Mouse (Mus musculus): ENCODE results near the gene Atg2a. TPM values are rescaled to one million over a fixed set of nuclear protein-coding genes. Genes with fewer than 3 reads are reported as not detected.
A peak's percentile ranks its signal among the peaks of the same experiment; 100 is the strongest.

Atg2a gene
- polyA plus RNA-seq, 1 experiment from 2014 or later: 13.6 TPM

DNA sequence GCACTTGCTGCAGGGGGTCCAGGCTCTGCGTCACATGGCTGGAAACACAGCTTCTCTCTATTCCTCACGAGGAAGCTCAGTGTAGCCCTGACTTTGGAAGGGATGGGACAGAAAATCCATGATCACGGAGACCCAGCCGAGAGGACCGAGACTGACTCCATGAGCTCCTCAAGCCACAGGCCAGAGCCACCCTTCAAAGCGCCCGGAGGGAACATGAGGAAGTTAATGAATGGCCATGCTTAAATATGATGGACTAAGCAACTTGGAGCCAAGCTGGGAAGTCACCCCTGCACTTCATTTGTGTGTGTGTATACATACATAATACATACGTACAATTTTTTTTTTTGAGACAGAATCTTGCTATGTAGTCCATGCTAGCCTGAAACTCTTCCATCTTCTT is 29.7 kb downstream of the Atg2a start:
- 39% methylated on average over 8 of the region's 8 CpGs for WGBS
- DNase-seq (ENCODE audit: low spot score): no peak
- peaks cover 6% of the 10 kb centered on the region for H3K27me3 ChIP-seq (replicated peaks; ENCODE audit: low read depth, poor library complexity, severe bottlenecking)
- peaks cover 26% of the 10 kb centered on the region for H3K4me1 ChIP-seq
- no peaks in the 10 kb centered on the region for H3K36me3 ChIP-seq (replicated peaks)
- H3K4me3 ChIP-seq: peak overlapping the region; percentile 17; the same call in 1 of the 2 replicates
- no peak overlapping the region for H3K27ac ChIP-seq (replicated peaks)
- H3K9me3 ChIP-seq: no peaks in the 10 kb centered on the region

DNA sequence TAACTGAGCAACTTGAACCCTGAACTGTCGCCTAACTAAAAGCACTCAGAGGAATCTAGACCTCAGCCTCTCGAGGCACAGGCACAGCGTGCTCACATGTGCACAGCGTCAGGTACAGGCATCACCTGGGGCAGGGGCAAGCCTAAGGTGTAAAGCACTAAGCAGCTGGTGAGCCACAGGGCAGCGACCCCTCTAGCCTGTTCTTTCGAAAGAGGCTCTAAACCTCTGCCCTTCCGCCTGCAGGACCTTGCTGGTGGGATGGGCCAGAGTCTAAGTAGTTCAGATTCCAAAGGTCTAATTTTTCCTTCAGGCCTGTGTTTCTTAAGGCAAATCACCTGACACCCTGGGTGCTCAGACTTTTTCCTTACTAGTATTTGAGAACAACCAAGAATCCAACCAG is 30.6 kb downstream of the Atg2a start:
- H3K4me3 ChIP-seq: no peak overlapping the region
- H3K27ac ChIP-seq (replicated peaks): no peak overlapping the region
- H3K36me3 ChIP-seq (replicated peaks): no peaks in the 10 kb centered on the region
- no peaks in the 10 kb centered on the region for H3K9me3 ChIP-seq
- DNase-seq (ENCODE audit: low spot score): no peak
- WGBS: 66% methylated on average over 7 of the region's 7 CpGs
- H3K27me3 ChIP-seq (replicated peaks; ENCODE audit: low read depth, poor library complexity, severe bottlenecking): peaks cover 6% of the 10 kb centered on the region
- peaks cover 27% of the 10 kb centered on the region for H3K4me1 ChIP-seq

DNA sequence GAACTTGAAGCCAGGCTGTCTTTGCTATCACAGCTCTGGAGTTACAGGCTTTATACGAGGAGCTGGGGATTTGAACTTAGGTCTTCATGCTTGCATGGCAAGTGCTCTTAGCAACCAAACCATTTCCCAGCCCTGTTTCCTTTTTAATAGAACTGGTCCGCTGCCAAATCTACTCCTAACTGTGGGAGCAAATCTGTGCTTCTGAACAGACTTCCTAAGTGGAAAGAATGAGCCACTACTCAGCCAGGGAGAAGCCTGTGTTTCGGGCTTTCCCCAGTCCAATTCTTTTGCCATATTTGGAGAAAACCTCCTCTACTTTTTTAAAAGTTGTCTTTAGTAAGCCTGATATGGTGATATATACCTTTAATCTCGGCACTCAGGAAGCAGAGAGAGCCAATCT is 31.3 kb downstream of the Atg2a start:
- H3K27me3 ChIP-seq (replicated peaks; ENCODE audit: low read depth, poor library complexity, severe bottlenecking): peaks cover 6% of the 10 kb centered on the region
- no peak for DNase-seq (ENCODE audit: low spot score)
- no peaks in the 10 kb centered on the region for H3K9me3 ChIP-seq
- no peak overlapping the region for H3K4me3 ChIP-seq
- H3K36me3 ChIP-seq (replicated peaks): no peaks in the 10 kb centered on the region
- 83% methylated on average over 4 of the region's 4 CpGs for WGBS
- H3K4me1 ChIP-seq: peaks cover 33% of the 10 kb centered on the region
- H3K27ac ChIP-seq (replicated peaks): no peak overlapping the region

DNA sequence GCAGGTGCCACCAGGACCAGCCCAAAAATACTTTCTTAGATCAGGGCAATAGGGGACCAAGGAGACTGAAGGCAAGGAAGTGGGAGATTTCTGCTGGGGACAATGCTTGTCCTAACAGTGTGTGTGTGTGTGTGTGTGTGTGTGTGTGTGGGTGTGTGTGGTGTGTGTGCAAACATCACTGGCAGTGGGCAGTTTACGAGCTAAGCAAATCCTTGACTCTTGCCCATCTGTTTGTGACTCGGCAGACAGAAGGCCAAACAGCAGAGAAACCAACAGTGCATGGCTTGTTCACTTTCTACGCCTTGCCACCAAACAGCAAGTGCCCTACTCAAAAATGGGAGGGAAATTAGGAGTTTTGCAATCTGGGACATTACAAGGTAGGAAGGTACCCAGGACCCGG is 32.1 kb downstream of the Atg2a start:
- H3K27ac ChIP-seq (replicated peaks): no peak overlapping the region

DNA sequence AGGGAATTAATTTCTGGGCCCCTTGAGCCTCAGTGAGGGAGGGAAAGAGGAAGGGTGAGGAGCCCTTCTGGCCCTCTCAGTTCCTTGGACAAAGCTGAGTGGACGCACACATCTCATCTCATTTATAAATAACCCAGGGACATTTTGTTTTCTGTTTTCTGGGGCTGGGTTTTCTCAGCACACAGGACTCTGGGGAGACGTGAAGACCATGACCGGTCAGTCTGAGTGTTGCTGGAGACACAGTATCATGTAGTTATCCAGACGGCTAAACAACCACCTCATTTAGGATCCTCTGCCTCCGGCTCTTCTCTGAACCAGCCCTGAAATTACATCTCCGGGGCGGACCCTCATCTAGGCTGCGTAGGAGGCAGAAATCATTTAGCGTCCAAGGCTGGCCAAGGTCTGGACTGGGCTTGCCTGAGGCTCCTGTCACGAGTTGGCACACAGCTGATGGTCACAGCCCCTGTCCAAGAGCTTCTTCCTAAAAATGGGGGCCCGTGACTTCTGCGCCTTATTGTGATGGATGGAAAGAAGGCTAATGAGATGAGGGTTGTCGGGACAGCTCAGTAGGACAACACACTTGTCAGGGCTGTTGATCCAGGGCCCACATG is 32.6 kb downstream of the Atg2a start:
- no peak for DNase-seq (ENCODE audit: low spot score)
- 91% methylated on average over 13 of the region's 13 CpGs for WGBS
- Histone ChIP-seq H3K4me1 (peaks cover 44% of the 10 kb centered on the region), H3K27ac (replicated peaks) (no peak overlapping the region), H3K36me3 (replicated peaks) (peaks cover 6% of the 10 kb centered on the region), H3K9me3 (no peaks in the 10 kb centered on the region), H3K4me3 (no peak overlapping the region), H3K27me3 (replicated peaks; ENCODE audit: low read depth, poor library complexity, severe bottlenecking) (peaks cover 6% of the 10 kb centered on the region; the same call in 1 of the 2 replicates)

More for the DNA sequence above, 32.1 kb downstream of the Atg2a start:
- 91% methylated on average over 4 of the region's 4 CpGs for WGBS
- Histone ChIP-seq H3K36me3 (replicated peaks) (peaks cover 1% of the 10 kb centered on the region; the same call in 1 of the 2 replicates), H3K4me1 (peaks cover 39% of the 10 kb centered on the region), H3K9me3 (no peaks in the 10 kb centered on the region), H3K4me3 (peak overlapping the region; percentile 3; the same call in 1 of the 2 replicates), H3K27me3 (replicated peaks; ENCODE audit: low read depth, poor library complexity, severe bottlenecking) (peaks cover 6% of the 10 kb centered on the region; the same call in 1 of the 2 replicates)
- DNase-seq (ENCODE audit: low spot score): no peak

DNA sequence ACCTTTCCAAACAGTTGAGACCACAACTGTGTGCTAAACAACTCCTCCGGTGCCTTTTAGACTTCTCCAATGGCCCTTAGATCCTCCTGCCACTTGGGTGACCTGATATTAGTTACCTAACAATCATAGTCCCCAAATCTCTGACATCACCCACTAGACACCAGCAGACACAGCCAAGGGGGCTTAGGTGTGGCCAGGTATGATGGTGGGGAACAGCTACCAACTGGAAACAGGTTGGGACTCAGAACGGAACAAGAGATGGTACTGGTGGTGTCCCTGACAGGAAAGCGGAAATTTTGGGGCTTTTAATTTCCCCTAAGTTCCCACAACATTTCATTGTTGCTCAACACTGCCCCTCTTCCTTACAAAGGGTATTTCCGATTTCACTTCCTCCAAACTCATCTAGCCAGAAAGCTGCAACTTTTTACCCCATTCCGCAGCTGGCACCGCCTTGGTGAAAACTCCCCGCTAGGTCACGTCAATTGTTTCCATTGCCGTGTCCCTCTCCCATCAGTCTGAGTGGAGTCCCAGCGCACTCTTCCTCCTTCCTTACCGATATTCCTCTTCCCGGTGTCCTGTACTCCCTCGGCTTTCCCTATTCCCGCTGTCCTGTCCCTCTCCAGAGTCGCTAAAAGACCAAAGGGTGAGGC is 34.4 kb downstream of the Atg2a start:
- peak overlapping the region; percentile 87 for H3K4me3 ChIP-seq
- no peak for DNase-seq (ENCODE audit: low spot score)
- H3K4me1 ChIP-seq: peaks cover 57% of the 10 kb centered on the region
- H3K27me3 ChIP-seq (replicated peaks; ENCODE audit: low read depth, poor library complexity, severe bottlenecking): peaks cover 4% of the 10 kb centered on the region; the same call in 1 of the 2 replicates
- 8% methylated on average over 15 of the region's 15 CpGs for WGBS
- H3K9me3 ChIP-seq: no peaks in the 10 kb centered on the region
- peaks cover 24% of the 10 kb centered on the region for H3K36me3 ChIP-seq (replicated peaks)
- H3K27ac ChIP-seq (replicated peaks): peak overlapping the region; percentile 87

DNA sequence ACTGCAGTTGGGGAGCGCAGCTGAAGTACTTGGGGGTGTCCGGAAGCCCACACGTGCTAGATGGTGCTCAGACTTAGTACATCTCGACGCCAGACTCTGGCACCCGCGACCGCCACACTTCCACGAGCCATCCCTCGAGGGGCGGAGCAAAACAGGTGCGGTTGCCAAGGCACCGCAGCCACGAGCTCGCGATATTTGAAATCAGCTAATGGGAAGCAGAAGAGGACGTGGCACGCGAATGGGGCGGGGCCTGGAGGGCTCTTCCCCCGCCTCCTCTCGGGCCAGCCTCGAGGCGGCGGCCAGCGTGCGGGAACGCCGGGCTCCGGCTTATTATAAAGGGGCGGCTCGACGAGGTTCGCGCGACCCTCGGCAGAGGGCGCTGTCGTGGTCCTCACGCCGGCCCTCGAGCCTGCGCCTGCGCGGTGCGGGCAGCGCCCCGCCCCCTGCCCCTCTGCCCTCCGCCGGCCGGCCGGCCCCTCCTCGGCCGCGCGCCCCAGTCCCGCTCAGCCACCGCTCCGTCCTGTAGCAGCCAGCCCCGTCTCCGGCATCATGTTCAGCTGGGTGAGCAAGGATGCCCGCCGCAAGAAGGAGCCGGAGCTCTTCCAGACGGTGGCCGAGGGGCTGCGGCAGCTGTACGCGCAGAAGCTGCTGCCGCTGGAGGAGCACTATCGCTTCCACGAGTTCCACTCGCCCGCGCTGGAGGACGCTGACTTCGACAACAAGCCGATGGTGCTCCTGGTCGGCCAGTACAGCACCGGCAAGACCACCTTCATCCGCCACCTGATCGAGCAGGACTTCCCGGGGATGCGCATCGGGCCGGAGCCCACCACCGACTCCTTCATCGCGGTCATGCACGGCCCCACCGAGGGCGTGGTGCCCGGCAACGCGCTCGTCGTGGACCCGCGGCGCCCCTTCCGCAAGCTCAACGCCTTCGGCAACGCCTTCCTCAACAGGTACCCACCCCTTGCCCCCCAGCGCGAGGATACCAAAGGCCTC is 35.3 kb downstream of the Atg2a start, which contains the start of gene Ehd1:
TSS of gene Ehd1 (plus strand) at position 300 of the 996 bp plus-strand sequence.
- under 1% methylated on average over 106 of the region's 106 CpGs for WGBS
- H3K27ac ChIP-seq (replicated peaks): peak within 1 kb of the TSS; percentile 87
- no peaks in the 10 kb centered on the region for H3K9me3 ChIP-seq
- H3K36me3 ChIP-seq (replicated peaks): peaks cover 32% of the 10 kb centered on the region
- DNase-seq (ENCODE audit: low spot score): peak; percentile 99
- H3K4me1 ChIP-seq: peaks cover 53% of the 10 kb centered on the region
- H3K4me3 ChIP-seq: peak within 1 kb of the TSS; percentile 87
- no peaks in the 10 kb centered on the region; the same call in 1 of the 2 replicates for H3K27me3 ChIP-seq (replicated peaks; ENCODE audit: low read depth, poor library complexity, severe bottlenecking)

DNA sequence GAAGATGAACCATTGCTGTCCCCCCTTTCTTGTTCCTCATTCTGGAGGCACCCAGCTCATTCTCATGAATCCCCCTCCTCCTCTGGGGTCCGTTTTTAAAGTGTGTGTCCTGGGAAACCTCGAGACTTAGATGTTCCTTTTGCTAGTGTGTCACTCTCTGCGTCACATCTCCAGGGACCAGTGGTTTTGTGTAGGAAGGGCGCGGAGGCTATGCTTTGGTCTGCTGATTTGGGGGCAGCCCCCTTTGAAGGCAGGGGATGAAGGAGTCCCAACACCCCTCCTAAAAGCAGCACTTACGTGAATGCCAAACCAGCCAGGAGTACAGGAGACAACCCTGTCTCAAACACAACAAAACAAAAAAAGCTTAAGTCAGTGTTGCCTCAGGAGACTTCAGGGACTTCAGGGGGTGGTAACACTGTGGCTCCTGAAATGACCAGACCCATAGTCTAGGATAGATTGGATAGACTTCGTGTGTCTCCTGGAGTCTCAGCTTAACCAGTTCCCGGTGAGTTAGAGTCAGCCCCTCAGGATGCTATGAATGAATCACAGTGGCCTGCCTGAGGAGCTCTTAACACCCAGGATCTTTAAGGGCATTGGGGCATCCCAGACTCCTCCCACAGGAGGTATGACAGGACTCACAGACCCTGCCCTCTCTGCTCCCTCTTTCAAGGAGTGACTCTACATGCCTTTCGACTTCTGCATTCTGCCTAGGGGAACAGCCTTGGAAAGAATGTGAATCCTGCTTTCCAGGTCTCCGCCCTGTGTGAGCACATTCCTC is 36.4 kb downstream of the Atg2a start:
- Histone ChIP-seq H3K27ac (replicated peaks) (peak overlapping the region; percentile 87), H3K36me3 (replicated peaks) (peaks cover 44% of the 10 kb centered on the region), H3K27me3 (replicated peaks; ENCODE audit: low read depth, poor library complexity, severe bottlenecking) (no peaks in the 10 kb centered on the region), H3K4me1 (peaks cover 50% of the 10 kb centered on the region), H3K9me3 (no peaks in the 10 kb centered on the region), H3K4me3 (peak overlapping the region; percentile 87)
- DNase-seq (ENCODE audit: low spot score): peak; percentile 56
- 5% methylated on average over 10 of the region's 10 CpGs for WGBS

DNA sequence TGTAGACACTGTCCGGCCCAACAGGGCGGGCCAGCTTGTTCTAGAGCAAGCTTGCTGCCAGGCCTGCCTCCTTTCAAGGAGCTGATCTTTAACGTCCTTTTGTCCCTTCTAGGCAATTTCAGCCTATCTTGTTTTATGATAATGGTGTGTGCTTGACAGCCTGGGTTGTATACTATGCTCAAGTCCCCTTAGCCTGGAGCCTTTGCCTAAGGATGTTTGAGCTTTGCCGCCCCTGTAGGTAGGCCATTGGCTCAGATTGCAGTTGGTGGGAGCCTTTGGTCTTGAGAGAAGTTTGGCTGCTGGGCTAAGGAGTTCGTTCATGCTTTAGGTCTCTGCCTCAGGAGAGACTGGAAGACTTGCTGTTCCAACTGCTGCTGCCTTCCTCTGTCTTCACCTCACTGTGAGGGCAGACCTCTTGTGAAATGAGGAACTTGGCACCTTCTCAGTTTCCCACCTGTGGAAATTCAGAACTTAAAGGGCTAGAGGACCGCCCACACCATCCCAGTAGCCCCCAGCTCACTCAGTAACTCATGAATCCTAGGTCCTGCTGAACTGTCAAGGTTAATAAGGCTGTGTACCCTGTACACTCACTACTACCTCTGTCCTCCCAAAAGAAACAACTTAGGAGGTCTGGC is 37.1 kb downstream of the Atg2a start:
- H3K9me3 ChIP-seq: no peaks in the 10 kb centered on the region
- H3K27me3 ChIP-seq (replicated peaks; ENCODE audit: low read depth, poor library complexity, severe bottlenecking): no peaks in the 10 kb centered on the region
- 39% methylated on average over 6 of the region's 6 CpGs for WGBS
- DNase-seq (ENCODE audit: low spot score): no peak
- peaks cover 51% of the 10 kb centered on the region for H3K36me3 ChIP-seq (replicated peaks)
- H3K4me3 ChIP-seq: peak overlapping the region; percentile 87
- H3K4me1 ChIP-seq: peaks cover 50% of the 10 kb centered on the region
- H3K27ac ChIP-seq (replicated peaks): peak overlapping the region; percentile 87

DNA sequence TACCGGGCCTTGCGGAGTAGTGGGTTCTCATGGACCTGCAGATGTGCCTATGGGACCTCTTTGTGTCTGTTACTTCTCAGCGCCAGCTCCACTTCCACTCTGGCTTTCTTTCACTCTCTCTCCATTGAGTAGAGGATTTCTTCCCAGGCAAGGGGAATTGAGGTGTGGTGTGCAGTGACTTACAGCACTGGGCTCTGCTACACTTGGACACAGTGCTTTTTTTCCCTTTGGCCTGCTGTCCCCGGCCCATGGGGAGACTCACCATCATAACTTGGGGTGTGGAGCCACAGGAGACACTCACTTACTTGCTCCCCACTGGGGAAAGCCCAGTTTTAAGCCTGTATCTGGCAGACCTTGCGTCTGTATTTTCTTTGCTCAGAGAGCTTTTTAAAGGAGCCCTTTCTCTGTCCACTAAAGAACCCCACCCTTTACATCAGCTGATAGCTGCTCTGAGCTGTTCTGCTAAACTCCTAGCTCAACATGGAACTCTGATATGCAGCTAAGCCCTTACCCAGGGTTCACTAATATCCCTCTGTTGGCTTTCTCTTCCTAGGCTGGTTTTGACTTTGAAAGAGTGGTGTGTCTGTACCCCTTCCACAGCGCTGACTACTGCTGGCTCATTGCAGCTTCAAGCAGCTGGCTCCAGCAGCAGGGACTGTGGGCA is 38.1 kb downstream of the Atg2a start:
- peaks cover 61% of the 10 kb centered on the region for H3K36me3 ChIP-seq (replicated peaks)
- no peak overlapping the region; the same call in 1 of the 2 replicates for H3K27ac ChIP-seq (replicated peaks)
- peaks cover 50% of the 10 kb centered on the region for H3K4me1 ChIP-seq
- peak overlapping the region; percentile 87 for H3K4me3 ChIP-seq
- no peak for DNase-seq (ENCODE audit: low spot score)
- H3K27me3 ChIP-seq (replicated peaks; ENCODE audit: low read depth, poor library complexity, severe bottlenecking): no peaks in the 10 kb centered on the region
- no peaks in the 10 kb centered on the region for H3K9me3 ChIP-seq
- WGBS: 91% methylated on average over 6 of the region's 6 CpGs

DNA sequence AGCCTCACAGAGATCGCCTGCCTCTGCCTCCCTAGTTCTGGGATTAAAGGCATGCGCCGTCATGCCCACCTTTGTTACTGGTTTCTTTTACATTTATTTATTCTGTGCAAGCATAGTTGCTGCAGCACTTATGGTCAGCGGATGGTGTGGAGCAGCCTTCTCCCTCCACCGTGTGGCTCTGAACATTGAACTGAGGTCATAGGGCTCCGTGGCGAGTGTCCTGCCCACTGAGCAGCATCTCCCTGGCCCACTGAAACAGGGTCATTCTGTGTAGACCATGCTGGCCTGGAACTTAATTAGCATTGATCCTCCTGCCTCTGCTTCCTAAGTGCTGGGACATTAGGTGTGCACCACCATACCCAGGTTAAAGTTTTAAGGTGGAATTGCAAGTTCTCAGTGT is 39.1 kb downstream of the Atg2a start:
- Histone ChIP-seq H3K4me3 (peak overlapping the region; percentile 26; the same call in 1 of the 2 replicates), H3K9me3 (no peaks in the 10 kb centered on the region), H3K27me3 (replicated peaks; ENCODE audit: low read depth, poor library complexity, severe bottlenecking) (no peaks in the 10 kb centered on the region), H3K4me1 (peaks cover 47% of the 10 kb centered on the region), H3K36me3 (replicated peaks) (peaks cover 71% of the 10 kb centered on the region), H3K27ac (replicated peaks) (no peak overlapping the region)
- DNase-seq (ENCODE audit: low spot score): no peak
- WGBS: 93% methylated on average over 7 of the region's 7 CpGs

Measured in embryonic facial prominence, embryonic 10.5 days (tissue).